Mouse (Mus musculus) Patski (cell line): Measurements from ENCODE around the gene Coro2a. TPM values are rescaled to one million over a fixed set of nuclear protein-coding genes. Genes with fewer than 3 reads are reported as not detected.
A peak's percentile ranks its signal among the peaks of the same experiment; 100 is the strongest.

Experiments used
- ATAC-seq: fragments of 100-300 bp; one replicate; pipeline ENCODE4 v1.8.0; 2021
- CTCF ChIA-PET: fragments of 350-600 bp; sonication (Branson Sonifier 250); formaldehyde crosslinking; loops from one replicate; lab custom pipeline; 2022; ENCODE audit warnings: inconsistent platforms; lab: Charles Lee
- POLR2A ChIA-PET: fragments of 350-600 bp; sonication (Branson Sonifier 250); formaldehyde crosslinking; loops from one replicate; lab custom pipeline; 2022; ENCODE audit warnings: antibody characterized with exemption, inconsistent platforms; lab: Charles Lee
- DNase-seq: peaks from one replicate; pipeline ENCODE4 v3.0.0-alpha.2; 2011; ENCODE audit warnings: low read depth, low spot score
- H3K27me3 ChIP-seq: fragments of 371-371 bp; one replicate; pipeline ENCODE4 v1.5.1; 2021
- CTCF ChIP-seq: fragments of 100-300 bp; IDR thresholded peaks from one replicate; pipeline ENCODE4 v1.5.1; 2021
- in situ Hi-C: fragments of 300-500 bp; cut with MboI; formaldehyde crosslinking; loops from 3 replicates; pipeline ENCODE4 v1.11.1; 2018; ENCODE audit warnings: low pct_unique_long_range_greater_than_20kb, mixed read lengths
- polyA plus RNA-seq: library from polyadenylated mRNA; unstranded; gene quantifications from one replicate; pipeline ENCODE4 v1.2.3, GENCODE M21; 2021

Gene Coro2a
- polyA plus RNA-seq, 1 experiment from 2014 or later, result 0.12 TPM

GRCm38 (mm10) chr4:46574841-46575240, 27.2 kb downstream of the Coro2a start:
- ChIA-PET POLR2A (no interaction called here), CTCF (no interaction called here)
- no peaks in the 10 kb centered on the region for H3K27me3 ChIP-seq
- ATAC-seq (no peak), DNase-seq (no peak)
- TF ChIP-seq CTCF, result no peak
- in situ Hi-C loops, result no loop called here

- ChIA-PET POLR2A (no interaction called here), CTCF (interaction anchor here (0.9 to 1.8 kb wide), 2 partner anchors 9 to 13 kb away, joined by 3 to 5 read pairs; no protein-coding TSS in a partner anchor)
- no peak for TF ChIP-seq CTCF
- in situ Hi-C loops, result no loop called here
- no peak for ATAC-seq
- H3K27me3 ChIP-seq, result no peaks in the 10 kb centered on the region
- DNase-seq, result no peak
Observed at GRCm38 (mm10) chr4:46574024-46574753, 27.8 kb downstream of the Coro2a start.

- no peaks in the 10 kb centered on the region for H3K27me3 ChIP-seq
- DNase-seq (no peak), ATAC-seq (no peak)
- in situ Hi-C loops, result no loop called here
- CTCF ChIA-PET, result interaction anchor here (1.8 kb wide), 1 partner anchor 14 kb away, joined by 5 read pairs; no protein-coding TSS in a partner anchor
- POLR2A ChIA-PET, result no interaction called here
- no peak for TF ChIP-seq CTCF
Observed at GRCm38 (mm10) chr4:46572616-46573015, 29.4 kb downstream of the Coro2a start.

- ATAC-seq, result no peak
- CTCF ChIA-PET, result no interaction called here
- in situ Hi-C loops, result no loop called here
- H3K27me3 ChIP-seq, result no peaks in the 10 kb centered on the region
- POLR2A ChIA-PET, result no interaction called here
- DNase-seq, result no peak
- TF ChIP-seq CTCF, result no peak
Observed at GRCm38 (mm10) chr4:46571744-46572143, 30.3 kb downstream of the Coro2a start.

GRCm38 (mm10) chr4:46569671-46570070, 32.3 kb downstream of the Coro2a start:
- ATAC-seq (no peak), DNase-seq (no peak)
- ChIA-PET POLR2A (no interaction called here), CTCF (no interaction called here)
- H3K27me3 ChIP-seq, result no peaks in the 10 kb centered on the region
- no peak for TF ChIP-seq CTCF
- in situ Hi-C loops, result no loop called here

- in situ Hi-C loops, result no loop called here
- CTCF ChIA-PET, result no interaction called here
Observed at GRCm38 (mm10) chr4:46568169-46568568, 33.8 kb downstream of the Coro2a start.

GRCm38 (mm10) chr4:46566931-46567671, 34.9 kb downstream of the Coro2a start:
- DNase-seq, result no peak
- CTCF ChIA-PET, result no interaction called here

More at GRCm38 (mm10) chr4:46568169-46568568, 33.8 kb downstream of the Coro2a start:
- no peaks in the 10 kb centered on the region for H3K27me3 ChIP-seq
- DNase-seq, result no peak
- ATAC-seq, result no peak
- POLR2A ChIA-PET, result no interaction called here
- TF ChIP-seq CTCF, result no peak

GRCm38 (mm10) chr4:46565393-46565955, 36.5 kb downstream of the Coro2a start:
- no peak for TF ChIP-seq CTCF
- ChIA-PET CTCF (interaction anchor here (1.0 kb wide), 1 partner anchor 8 kb away, joined by 3 read pairs; no protein-coding TSS in a partner anchor), POLR2A (no interaction called here)
- no peaks in the 10 kb centered on the region for H3K27me3 ChIP-seq
- no peak for DNase-seq
- in situ Hi-C loops, result no loop called here
- no peak for ATAC-seq

More at GRCm38 (mm10) chr4:46566931-46567671, 34.9 kb downstream of the Coro2a start:
- in situ Hi-C loops, result no loop called here
- POLR2A ChIA-PET, result no interaction called here
- ATAC-seq, result no peak
- no peak for TF ChIP-seq CTCF
- H3K27me3 ChIP-seq, result no peaks in the 10 kb centered on the region

GRCm38 (mm10) chr4:46564247-46564646, 37.8 kb downstream of the Coro2a start:
- no peak for ATAC-seq
- CTCF ChIA-PET, result interaction anchor here (1.0 kb wide), 1 partner anchor 9 kb away, joined by 3 read pairs; no protein-coding TSS in a partner anchor
- POLR2A ChIA-PET, result no interaction called here

GRCm38 (mm10) chr4:46563847-46564246, 38.2 kb downstream of the Coro2a start:
- DNase-seq, result no peak
- POLR2A ChIA-PET, result no interaction called here
- ATAC-seq, result peak; percentile 65

More at GRCm38 (mm10) chr4:46564247-46564646, 37.8 kb downstream of the Coro2a start:
- TF ChIP-seq CTCF, result no peak
- no peaks in the 10 kb centered on the region for H3K27me3 ChIP-seq
- in situ Hi-C loops, result no loop called here
- no peak for DNase-seq

More at GRCm38 (mm10) chr4:46563847-46564246, 38.2 kb downstream of the Coro2a start:
- no peaks in the 10 kb centered on the region for H3K27me3 ChIP-seq
- CTCF ChIA-PET, result no interaction called here
- in situ Hi-C loops, result no loop called here
- TF ChIP-seq CTCF, result no peak
